Mouse (Mus musculus) embryonic fibroblast, embryonic 13.5 days (primary cell): ENCODE data around the gene Stmn3.

Source experiments
- CTCF ChIP-seq: IDR thresholded peaks from 2 replicates; pipeline ENCODE4 v1.5.1; 2011; ENCODE audit warnings: mild to moderate bottlenecking, control low read depth, low read length, moderate library complexity, borderline replicate concordance; ENCODE audit not compliant: insufficient read depth
- POLR2A ChIP-seq: IDR thresholded peaks from 2 replicates; pipeline ENCODE4 v1.6.1; 2011; ENCODE audit warnings: low read depth, mild to moderate bottlenecking, control low read depth, low read length, moderate library complexity

DNA sequence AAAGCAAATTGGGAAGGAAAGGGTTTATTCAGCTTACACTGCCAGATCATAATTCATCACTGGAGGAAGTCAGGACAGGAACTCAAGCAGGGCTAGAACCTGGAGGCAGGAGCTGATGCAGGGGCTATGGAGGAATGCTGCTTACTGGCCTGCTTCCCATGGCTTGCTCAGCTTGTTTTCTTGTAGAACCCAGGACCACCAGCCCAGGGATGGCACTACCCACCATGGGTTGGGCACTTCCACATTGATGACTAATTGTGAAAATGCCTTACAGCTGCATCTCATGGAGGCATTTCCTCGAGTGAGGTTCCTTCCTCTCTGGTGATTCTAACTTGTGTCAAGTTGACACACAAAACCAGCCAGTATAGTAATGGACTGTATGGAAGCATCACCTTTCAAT lies 23.4 kb downstream of the Stmn3 start:
- no peak for TF ChIP-seq POLR2A
- TF ChIP-seq CTCF: no peak
